Mouse (Mus musculus) testis, adult 2 months (tissue): Measurements from ENCODE around the gene Ust.

Experiments used
- CTCF ChIP-seq: fragments of 200-500 bp; IDR thresholded peaks from 2 replicates; pipeline ENCODE4 v1.5.1; 2012; ENCODE audit warnings: low read depth, mild to moderate bottlenecking, inconsistent platforms, low read length, moderate library complexity; ENCODE audit not compliant: control insufficient read depth, insufficient read depth, insufficient replicate concordance
- POLR2A ChIP-seq: fragments of 200-500 bp; IDR thresholded peaks from 2 replicates; pipeline ENCODE4 v1.6.1; 2012; ENCODE audit warnings: low read depth, mild to moderate bottlenecking, inconsistent platforms, low read length, moderate library complexity; ENCODE audit not compliant: control insufficient read depth

- TF ChIP-seq CTCF (no peak), POLR2A (no peak)
Observed at GRCm38 (mm10) chr10:8365816-8366215, 152.8 kb downstream of the Ust start.
